Mouse (Mus musculus) subcutaneous adipose tissue, adult 2 months (tissue): ENCODE data around the gene Bak1. TPM values are rescaled to one million over a fixed set of nuclear protein-coding genes. Genes with fewer than 3 reads are reported as not detected.

ENCODE experiments used
- polyA plus RNA-seq: library from polyadenylated mRNA; depleted of rRNA; stranded (reverse); fragments of >200 nt; gene quantifications from 2 replicates; pipeline ENCODE4 v1.2.3, GENCODE M21; 2012; ENCODE audit warnings: low replicate concordance; rRNA removed

Bak1 gene
- polyA plus RNA-seq: 67.5 and 94.3 TPM in 2 replicates

GRCm38 (mm10) chr17:27028909-27029308 lies at the start of gene Bak1:
Bak1 (minus strand) TSS chr17:27029009.

GRCm38 (mm10) chr17:27056812-27057516 lies 28.2 kb upstream of the Bak1 start, which contains the start of gene Itpr3:
Itpr3 (plus strand) TSS chr17:27057304.

DNA sequence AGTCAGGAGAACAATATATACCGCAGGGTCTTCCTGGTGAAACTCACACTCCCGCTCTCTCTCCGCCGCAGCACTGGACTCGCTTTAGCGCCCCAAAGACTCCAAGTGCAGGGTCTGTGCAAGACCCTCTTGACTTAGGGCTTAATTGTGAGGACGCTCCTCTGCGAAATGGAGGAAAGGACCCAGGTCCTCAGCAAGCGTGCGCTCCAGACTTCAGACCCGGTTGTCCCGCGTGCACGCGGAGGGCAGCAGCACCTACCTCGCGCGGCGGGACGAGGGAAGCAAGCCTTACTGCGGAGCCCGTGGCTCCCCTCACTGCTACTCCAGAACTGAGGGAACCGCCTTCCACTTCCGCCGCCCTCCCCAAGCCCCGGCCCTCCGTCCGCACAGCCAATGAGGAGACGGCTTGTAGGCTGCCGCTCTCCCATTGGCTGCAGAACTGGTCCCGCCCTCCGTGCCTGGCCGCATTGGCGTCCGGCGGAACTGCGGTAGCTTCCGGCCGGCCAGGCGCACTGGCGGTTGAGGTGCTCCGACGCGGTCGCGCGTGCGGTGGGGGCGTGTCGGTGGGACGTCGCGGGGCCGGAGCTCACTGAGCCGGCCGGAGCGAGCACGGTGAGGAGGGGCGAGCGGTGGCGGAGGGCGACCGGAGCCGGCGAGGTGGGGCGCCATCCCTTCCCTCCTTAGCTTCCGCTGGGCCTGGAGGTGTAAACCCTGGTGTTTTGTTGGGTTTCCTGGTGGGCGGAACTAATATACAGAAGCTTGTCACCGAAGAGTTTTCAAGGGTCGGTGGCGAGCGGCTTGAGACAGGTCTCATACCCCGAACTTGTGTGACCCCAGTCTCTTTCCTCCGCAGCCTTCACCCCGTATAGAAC lies 55.9 kb downstream of the Bak1 start, which contains the start of gene Zbtb9:
Zbtb9 (plus strand) TSS at position 465 of the 872 bp plus-strand sequence.

Other genes with a start within 250 kb of the Bak1 start
- 26.2 and 30.5 TPM in 2 replicates for gene Bnip1, start 247.9 kb downstream of the Bak1 start, polyA plus RNA-seq
- not detected in 2 replicates for gene Nkx2-5, start 184.0 kb downstream of the Bak1 start, polyA plus RNA-seq
- 1.3 and 4.2 TPM in 2 replicates for gene Kifc5b, start 111.9 kb downstream of the Bak1 start, polyA plus RNA-seq
- gene Phf1, start 96.0 kb downstream of the Bak1 start, polyA plus RNA-seq: 42.4 and 52.3 TPM in 2 replicates
- gene Cuta, start 89.4 kb downstream of the Bak1 start, polyA plus RNA-seq: 151 and 158 TPM in 2 replicates
- gene Syngap1, start 87.8 kb downstream of the Bak1 start, polyA plus RNA-seq: 14.9 and 87.0 TPM in 2 replicates
- gene Zbtb9, start 55.8 kb downstream of the Bak1 start, polyA plus RNA-seq: 7.9 and 18.0 TPM in 2 replicates
- gene Itpr3, start 28.3 kb upstream of the Bak1 start, polyA plus RNA-seq: 6.0 and 9.9 TPM in 2 replicates
- 226 and 241 TPM in 2 replicates for gene Uqcc2, start 104.9 kb upstream of the Bak1 start, polyA plus RNA-seq
- 0.24 and 0.27 TPM in 2 replicates for gene Ip6k3, start 138.8 kb upstream of the Bak1 start, polyA plus RNA-seq
- gene Lemd2, start 175.5 kb upstream of the Bak1 start, polyA plus RNA-seq: 65.0 and 102 TPM in 2 replicates